Mouse (Mus musculus) monocyte, adult 2 months (primary cell): Measurements from ENCODE around the gene Gm20388.
"Not testable (repeated sequence)": the region's sequence is repeated elsewhere in the genome, so short reads cannot be mapped to it uniquely, and the experiment has no call there.

Experiments used
- DNase-seq, 2 experiments: peaks; one replicate each; pipeline ENCODE4 v3.0.0; 2022; ENCODE audit warnings: low spot score in 2 of 2, low read depth in 1 of 2

Gm20388 gene

DNA sequence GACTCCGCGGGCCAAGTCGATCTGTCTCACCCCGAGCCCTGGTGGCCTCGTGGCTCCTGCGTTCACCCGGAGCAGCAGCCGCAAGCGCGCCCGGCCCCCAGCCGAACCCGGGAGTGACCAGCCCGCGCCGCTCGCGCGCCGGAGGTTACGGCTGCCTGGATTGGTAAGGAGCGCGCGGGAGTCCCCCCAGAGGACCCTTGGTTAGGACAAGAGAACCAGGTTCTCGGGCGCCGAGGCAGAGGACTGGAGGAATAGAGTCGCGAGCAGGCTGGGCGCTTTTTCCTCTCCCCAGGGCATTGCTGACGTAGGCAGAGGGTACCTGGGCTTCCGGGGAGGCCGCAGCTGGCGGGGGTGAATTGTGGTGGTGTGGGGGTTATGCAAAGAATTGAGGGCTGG, 2657.5 kb downstream of the Gm20388 start:
- DNase-seq = no peak

- DNase-seq = no peak
Measured at GRCm38 (mm10) chr8:122568881-122569309, 2658.3 kb downstream of the Gm20388 start.

GRCm38 (mm10) chr8:122569329-122569728, 2658.7 kb downstream of the Gm20388 start:
- no peak for DNase-seq

GRCm38 (mm10) chr8:122569996-122570395, 2659.4 kb downstream of the Gm20388 start:
- no peak for DNase-seq

DNA sequence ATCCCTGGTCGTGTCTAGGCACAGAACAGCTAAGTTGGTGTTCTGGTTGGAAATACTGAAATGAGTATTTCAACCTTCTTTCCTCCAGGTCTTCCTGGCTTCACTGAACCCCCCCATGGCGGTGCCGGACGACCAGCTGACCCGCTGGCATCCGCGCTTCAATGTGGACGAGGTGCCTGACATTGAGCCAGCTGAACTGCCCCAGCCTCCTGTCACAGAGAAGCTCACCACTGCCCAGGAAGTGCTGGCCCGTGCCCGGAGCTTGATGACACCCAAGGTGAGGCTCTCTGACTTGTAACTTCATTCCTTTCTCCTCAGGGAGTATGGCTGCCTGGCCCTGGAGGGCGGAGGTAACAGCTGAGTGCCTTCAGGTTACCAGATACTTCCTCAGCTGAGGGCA, 2660.5 kb downstream of the Gm20388 start:
- no peak for DNase-seq

DNA sequence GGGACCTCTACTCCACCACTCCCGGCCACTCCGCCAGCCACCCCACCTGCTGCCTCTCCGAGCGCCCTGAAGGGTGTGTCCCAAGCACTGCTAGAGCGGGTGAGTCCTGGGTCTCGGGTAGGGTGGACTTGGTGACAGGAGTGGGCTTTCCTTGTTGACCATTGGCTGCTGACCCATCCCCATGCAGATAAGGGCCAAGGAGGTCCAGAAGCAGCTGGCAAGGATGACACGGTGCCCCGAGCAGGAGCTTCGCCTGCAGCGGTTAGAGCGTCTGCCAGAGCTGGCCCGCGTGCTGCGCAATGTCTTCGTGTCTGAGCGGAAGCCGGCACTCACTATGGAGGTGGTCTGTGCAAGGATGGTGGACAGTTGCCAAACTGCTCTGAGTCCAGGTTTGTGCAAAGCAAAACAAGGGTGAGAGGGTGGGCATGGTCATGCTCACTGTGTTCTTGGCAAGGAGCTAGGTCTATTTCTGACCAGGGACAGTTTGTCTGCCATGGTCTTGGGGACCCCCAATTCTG, 2661.2 kb downstream of the Gm20388 start:
- no peak for DNase-seq

GRCm38 (mm10) chr8:122572751-122573150, 2662.1 kb downstream of the Gm20388 start:
- no peak for DNase-seq

DNA sequence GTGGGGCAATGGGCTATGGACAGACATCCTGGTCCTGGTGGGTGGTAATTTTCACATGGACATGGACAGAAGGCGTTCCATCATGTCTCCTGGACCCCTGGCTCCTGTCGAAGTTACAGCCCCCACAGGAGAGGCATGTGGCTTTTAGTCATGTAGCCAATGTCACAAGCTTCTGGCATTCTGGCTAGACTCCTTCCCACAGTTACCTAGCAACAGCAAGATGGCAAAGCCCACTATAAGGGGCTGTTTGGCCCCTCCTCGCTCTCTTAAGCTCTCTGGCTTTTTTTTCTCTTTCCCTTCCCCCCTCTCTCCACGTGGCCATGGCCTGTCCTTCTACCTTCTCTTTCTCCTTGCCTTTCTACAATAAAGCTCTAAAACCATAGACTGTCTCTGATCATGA, 2662.5 kb downstream of the Gm20388 start:
- DNase-seq = not testable (repeated sequence)

DNA sequence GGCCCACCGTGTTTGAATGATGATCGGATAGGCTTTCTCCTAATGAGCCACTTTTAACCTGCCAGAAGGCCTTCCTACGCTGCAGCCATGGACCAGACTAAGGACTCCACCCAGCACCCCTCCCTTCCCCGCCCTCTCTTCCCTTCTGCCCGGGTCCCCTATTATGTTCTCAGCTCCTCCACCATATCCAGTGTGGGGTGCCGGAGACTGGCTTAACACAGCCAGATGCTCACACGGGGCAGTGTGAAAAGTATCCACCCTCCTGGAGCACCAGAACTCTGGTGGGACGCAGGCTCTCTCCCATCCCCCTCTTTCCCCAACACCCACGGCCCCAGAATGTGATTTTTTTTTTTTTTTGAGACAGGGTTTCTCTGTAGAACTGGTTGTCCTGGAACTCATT, 2662.9 kb downstream of the Gm20388 start:
- DNase-seq = no peak

GRCm38 (mm10) chr8:122574264-122574663, 2663.6 kb downstream of the Gm20388 start:
- no peak for DNase-seq

GRCm38 (mm10) chr8:122574667-122575251, 2664.1 kb downstream of the Gm20388 start:
- no peak for DNase-seq

GRCm38 (mm10) chr8:122575286-122575685, 2664.6 kb downstream of the Gm20388 start:
- no peak for DNase-seq

DNA sequence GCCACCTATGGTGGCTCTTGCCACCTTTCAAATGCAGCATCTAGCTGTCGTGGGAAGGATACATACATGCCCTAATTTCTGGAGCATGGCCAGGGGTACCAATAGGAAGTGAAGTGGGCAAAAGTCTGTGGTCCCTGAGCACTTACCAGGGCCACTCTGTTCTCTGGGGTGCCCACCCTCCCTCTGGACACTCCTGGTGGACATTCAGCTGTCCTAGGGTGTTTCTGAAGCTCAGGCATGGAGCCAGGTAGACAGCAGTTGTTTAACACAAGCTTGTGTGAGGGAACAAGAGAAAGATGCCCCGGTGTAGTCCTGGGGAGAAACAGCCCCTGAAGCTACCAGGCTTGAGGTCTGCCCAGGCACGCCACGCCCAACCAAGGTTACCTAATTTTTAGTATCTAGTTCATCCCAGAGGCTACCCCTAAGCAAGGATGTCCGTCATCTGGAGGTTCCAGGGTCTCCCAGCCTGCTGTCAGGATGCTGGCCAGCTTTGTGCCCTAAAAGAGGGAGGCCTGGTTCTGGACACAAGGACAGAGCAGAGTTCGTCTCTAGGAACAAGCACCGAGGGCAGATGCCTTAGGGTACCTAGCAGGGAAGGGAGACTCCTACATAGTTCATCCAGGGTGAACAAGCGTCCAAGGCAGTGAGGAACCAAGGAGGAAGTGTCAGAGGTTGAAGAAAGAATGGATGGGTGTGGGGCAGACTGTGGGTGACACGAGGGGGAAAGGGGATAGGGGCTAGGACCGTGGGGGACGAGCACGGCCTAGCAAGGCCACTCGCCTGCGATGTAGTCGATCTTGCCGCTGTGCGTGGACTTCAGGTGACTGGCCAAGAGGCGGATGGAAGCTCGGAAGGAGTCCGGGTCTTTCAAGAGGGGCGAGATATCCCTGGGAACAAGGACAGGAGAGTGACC, 2665.3 kb downstream of the Gm20388 start:
- DNase-seq = no peak

- peak; percentile 70 to 87 for DNase-seq
Measured at GRCm38 (mm10) chr8:122576648-122577022, 2666.0 kb downstream of the Gm20388 start, which contains the start of gene Aprt. Gene Aprt (minus strand): TSS chr8:122576909.

- DNase-seq = no peak
Measured at GRCm38 (mm10) chr8:122577116-122577515, 2666.5 kb downstream of the Gm20388 start.

DNA sequence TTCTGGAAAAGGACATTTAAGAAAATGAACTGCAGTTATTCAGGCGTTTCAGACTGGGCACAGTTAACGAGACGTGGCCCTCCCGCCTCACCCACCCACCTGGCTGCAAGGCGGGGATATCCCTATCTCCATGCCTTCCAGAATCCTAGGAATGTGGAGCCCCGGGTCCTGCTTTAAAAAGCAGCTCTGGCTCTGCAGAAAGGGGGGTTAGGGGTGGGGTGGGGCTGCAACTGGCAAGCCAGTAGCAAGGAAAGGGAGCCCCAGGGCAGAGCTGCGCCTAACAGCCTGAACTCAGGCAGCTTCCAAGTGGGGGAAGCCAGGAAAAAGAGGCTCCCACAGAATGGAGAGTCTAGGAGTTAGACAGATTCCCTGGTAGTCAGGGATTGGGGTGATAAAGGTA, 2668.6 kb downstream of the Gm20388 start:
- DNase-seq = no peak

- DNase-seq = no peak
Measured at GRCm38 (mm10) chr8:122580926-122581325, 2670.3 kb downstream of the Gm20388 start.

GRCm38 (mm10) chr8:122584981-122585380, 2674.3 kb downstream of the Gm20388 start:
- DNase-seq = no peak

- DNase-seq = no peak
Measured at GRCm38 (mm10) chr8:122585411-122585891, 2674.8 kb downstream of the Gm20388 start.

GRCm38 (mm10) chr8:122586171-122586570, 2675.5 kb downstream of the Gm20388 start:
- DNase-seq = no peak

- DNase-seq = no peak
Measured at GRCm38 (mm10) chr8:122586749-122587148, 2676.1 kb downstream of the Gm20388 start.

DNA sequence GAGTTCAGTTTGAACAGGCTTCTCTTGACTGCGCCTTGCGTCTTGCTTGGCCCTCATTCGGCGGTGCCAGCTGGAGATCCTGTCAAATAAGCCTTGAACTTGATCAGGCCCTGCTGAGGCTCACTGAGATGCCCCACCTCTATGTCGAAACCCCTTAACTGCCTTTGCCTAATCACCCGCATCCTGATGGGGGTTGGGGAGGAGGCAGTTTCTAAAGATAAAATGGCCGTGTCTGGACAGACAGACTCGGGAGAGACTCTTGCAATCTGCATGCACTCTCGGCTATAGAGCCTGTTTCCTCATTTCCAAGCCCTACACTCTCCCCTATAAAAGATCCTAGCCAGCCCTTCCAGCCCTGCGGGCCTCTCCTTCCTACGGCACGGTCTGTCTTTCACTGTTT, 2682.6 kb downstream of the Gm20388 start:
- DNase-seq = peak in 1 of 2 experiments; percentile 51
